Mouse (Mus musculus): ENCODE measurements around the gene Hsd17b11.

DNA sequence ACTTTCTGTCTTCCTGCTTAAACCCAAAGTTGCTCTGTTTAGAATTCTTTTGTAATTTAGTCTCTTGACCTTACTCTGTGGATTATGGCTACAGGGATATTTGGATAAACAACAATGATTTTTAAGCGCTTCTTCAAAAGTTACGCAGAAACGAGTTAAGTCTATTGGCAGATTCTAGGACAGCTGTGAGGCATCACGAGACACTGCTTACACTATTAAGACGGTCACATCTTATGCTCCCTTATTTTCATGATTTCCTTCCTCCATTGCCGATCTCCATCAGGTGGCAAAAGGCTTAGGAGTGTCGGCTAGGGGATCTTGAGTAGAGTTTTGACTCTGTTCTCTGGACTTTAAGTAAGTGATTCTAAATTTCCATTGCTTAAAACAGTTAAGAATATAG lies 11.5 kb downstream of the Hsd17b11 start:
- TF ChIP-seq CTCF (IDR thresholded peaks at IDR 0.05; ENCODE audit: extremely low read depth, insufficient read depth, low read length) (no peak), POLR2A (IDR thresholded peaks at IDR 0.05; ENCODE audit: extremely low read depth, insufficient read depth, low read length) (no peak)
